Mouse (Mus musculus) central nervous system, embryonic 11.5 days (tissue): ENCODE data around the gene BC061237. TPM values are rescaled to one million over a fixed set of nuclear protein-coding genes. Genes with fewer than 3 reads are reported as not detected.

ENCODE experiments used
- polyA plus RNA-seq: library from polyadenylated mRNA; depleted of rRNA; stranded (reverse); fragments of >200 nt; gene quantifications from 2 replicates; pipeline ENCODE4 v1.2.3, GENCODE M21; 2012; rRNA removed

BC061237 gene
- polyA plus RNA-seq = not detected in 2 replicates

DNA sequence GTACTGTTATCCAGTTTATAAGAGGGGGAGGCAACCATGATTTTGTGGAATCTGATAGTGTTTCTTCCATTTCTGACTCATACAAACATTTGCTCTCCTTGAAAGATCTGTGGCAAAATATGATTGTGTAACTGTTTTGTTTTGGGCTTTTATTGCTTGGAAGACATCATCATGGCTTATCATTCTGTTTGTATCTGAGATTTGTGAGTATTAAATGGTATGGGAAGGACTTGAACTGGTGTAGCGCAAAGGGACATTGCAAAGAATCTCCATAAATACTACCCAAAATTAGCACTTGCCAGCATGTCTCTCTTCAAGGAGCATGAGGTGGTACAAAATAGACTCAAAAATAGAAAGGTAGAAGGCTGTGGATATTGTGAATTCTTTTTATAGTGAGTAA lies at the start of gene BC061237:
Gene BC061237, plus strand, starts transcription at position 301 of the 400 bp plus-strand sequence.

DNA sequence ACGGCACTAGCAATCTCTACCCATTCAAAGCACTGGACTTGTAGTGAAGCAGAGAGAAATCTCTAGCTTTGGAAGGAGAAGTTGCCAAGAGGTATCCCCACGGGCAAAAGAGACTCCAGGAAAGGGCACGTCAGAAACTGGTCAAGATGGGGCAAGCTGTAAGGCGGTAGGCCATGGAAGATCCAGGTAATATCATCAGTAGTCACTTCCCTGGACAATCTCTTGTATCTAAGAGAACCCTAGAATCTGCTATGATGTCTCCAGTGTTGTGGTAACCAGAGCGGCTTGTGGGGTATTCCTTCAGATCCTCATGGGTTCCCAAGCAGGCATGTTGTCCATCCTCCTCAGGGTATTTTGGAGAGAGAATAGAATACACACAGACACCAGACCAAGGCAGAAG lies 25.7 kb downstream of the BC061237 start, which contains the start of gene Gm17093:
Gene Gm17093, plus strand, starts transcription at position 301 of the 400 bp plus-strand sequence.

Other genes starting within 250 kb of the BC061237 start
- gene Gm8220, start 206.9 kb upstream of the BC061237 start, polyA plus RNA-seq = not detected in 2 replicates
- gene Gm5930, start 153.9 kb upstream of the BC061237 start, polyA plus RNA-seq = 0.06 TPM in 1 of 2 replicates, not detected in the other
- not detected in 2 replicates for gene Gm8229, start 127.1 kb upstream of the BC061237 start, polyA plus RNA-seq
- not detected in 2 replicates for gene Gm3371, start 81.8 kb upstream of the BC061237 start, polyA plus RNA-seq
- not detected in 2 replicates for gene Gm8232, start 58.8 kb upstream of the BC061237 start, polyA plus RNA-seq
- not detected in 2 replicates for gene Gm17093, start 25.8 kb downstream of the BC061237 start, polyA plus RNA-seq
- 0.16 TPM in 1 of 2 replicates, not detected in the other for gene Gm8247, start 90.7 kb downstream of the BC061237 start, polyA plus RNA-seq
- gene Gm5624, start 135.5 kb downstream of the BC061237 start, polyA plus RNA-seq = not detected in 2 replicates
- not detected in 2 replicates for gene Gm8257, start 214.0 kb downstream of the BC061237 start, polyA plus RNA-seq